Mouse (Mus musculus): ENCODE results near the gene Rnf225. TPM values are rescaled to one million over a fixed set of nuclear protein-coding genes. Genes with fewer than 3 reads are reported as not detected.
"Not testable (repeated sequence)": the region's sequence is repeated elsewhere in the genome, so short reads cannot be mapped to it uniquely, and the experiment has no call there.

Gene Rnf225
- total and polyA plus RNA-seq, 2 experiments from 2014 or later, result 1.2 to 1.9 TPM

DNA sequence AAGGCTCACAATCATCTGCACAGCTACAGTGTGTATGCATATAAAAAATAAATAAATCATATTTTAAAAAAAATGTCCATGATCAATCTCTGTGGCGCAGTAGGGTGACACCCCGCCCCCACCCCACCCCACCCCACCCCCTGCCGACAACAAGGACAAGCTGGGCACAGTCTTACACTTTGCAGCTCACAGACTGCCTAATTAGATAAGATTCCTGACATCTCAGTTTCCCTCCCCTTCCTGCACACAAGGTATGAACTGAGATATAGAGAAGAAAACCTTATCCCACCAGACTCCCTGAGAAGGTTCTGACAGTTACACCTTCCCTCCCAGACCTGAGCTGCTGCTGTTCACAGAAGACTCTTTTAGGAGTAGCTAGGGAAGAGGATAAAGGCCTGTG lies 7.6 kb downstream of the Rnf225 start:
- TF ChIP-seq CTCF (IDR thresholded peaks at IDR 0.05), result no peak
- DNase-seq (ENCODE audit: low spot score) (no peak), ATAC-seq (ENCODE audit: low FRiP score) (no peak)
- H3K27me3 ChIP-seq (ENCODE audit: insufficient read depth, low read length), result no peaks in the 10 kb centered on the region
- no peak overlapping the region for H3K9ac ChIP-seq (replicated peaks; ENCODE audit: low read length, poor library complexity, severe bottlenecking)
- no peak overlapping the region for H3K27ac ChIP-seq (ENCODE audit: low read depth, low read length)
- no peaks in the 10 kb centered on the region for H3K36me3 ChIP-seq (ENCODE audit: insufficient read depth, low read length)
- no peak overlapping the region for H3K4me3 ChIP-seq (ENCODE audit: low read depth, low read length)
- 88% methylated on average over 3 of the region's 3 CpGs for WGBS
- H3K4me1 ChIP-seq (ENCODE audit: insufficient read depth, low read length), result no peaks in the 10 kb centered on the region
- H3K9me3 ChIP-seq (ENCODE audit: low read length), result no peaks in the 10 kb centered on the region
- no peak overlapping the region for H3K4me2 ChIP-seq (ENCODE audit: low read depth, low read length, poor library complexity, severe bottlenecking)

DNA sequence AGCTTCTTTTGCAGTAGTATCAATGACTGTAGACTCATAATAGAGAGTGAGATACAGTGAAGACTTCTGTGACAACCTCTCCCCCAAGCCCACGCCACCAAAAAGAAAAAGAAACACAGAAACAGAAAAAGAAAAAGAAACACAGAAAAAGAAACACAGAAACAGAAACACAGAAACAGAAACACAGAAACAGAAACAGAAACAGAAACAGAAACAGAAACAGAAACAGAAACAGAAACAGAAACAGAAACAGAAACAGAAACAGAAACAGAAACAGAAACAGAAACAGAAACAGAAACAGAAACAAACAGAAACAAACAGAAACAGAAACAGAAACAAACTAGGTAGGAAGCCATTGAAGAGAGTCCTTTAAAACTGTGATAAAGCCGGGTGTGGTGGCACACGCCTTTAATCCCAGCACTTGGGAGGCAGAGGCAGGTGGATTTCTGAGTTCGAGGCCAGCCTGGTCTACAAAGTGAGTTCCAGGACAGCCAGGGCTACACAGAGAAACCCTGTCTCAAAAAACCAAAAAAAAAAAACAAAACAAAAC lies 10.1 kb downstream of the Rnf225 start:
- not testable (repeated sequence) for H3K9ac ChIP-seq (replicated peaks; ENCODE audit: low read length, poor library complexity, severe bottlenecking); H3K27ac ChIP-seq (ENCODE audit: low read depth, low read length); H3K4me3 ChIP-seq (ENCODE audit: low read depth, low read length); H3K36me3 ChIP-seq (ENCODE audit: insufficient read depth, low read length); DNase-seq (ENCODE audit: low spot score); H3K27me3 ChIP-seq (ENCODE audit: insufficient read depth, low read length); ATAC-seq (ENCODE audit: low FRiP score); H3K4me1 ChIP-seq (ENCODE audit: insufficient read depth, low read length); H3K9me3 ChIP-seq (ENCODE audit: low read length); H3K4me2 ChIP-seq (ENCODE audit: low read depth, low read length, poor library complexity, severe bottlenecking)
- 86% methylated on average over 4 of the region's 4 CpGs for WGBS

DNA sequence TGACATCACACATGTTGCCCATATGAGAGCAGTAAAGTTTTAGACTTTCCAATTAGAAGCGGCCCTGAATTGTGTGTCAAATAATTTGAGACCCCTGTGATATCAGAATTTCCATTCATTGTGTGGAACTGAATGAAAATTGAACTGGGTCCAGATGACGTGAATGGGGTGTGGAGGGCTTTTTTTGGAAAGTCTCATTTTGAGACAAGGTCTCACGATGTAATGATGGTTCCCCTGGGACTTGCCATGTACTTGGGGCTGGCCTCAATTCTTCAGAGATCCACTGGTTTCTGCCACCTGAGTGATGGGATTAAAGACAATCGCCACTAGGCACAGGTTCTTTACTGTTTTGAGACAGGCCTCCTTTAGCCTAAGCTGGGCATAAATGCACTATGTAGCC lies 13.4 kb downstream of the Rnf225 start:
- H3K4me3 ChIP-seq (ENCODE audit: low read depth, low read length), result no peak overlapping the region
- no peaks in the 10 kb centered on the region for H3K9me3 ChIP-seq (ENCODE audit: low read length)
- no peak for ATAC-seq (ENCODE audit: low FRiP score)
- H3K27ac ChIP-seq (ENCODE audit: low read depth, low read length), result no peak overlapping the region
- no peaks in the 10 kb centered on the region for H3K27me3 ChIP-seq (ENCODE audit: insufficient read depth, low read length)
- no peaks in the 10 kb centered on the region for H3K4me1 ChIP-seq (ENCODE audit: insufficient read depth, low read length)
- no peaks in the 10 kb centered on the region for H3K36me3 ChIP-seq (ENCODE audit: insufficient read depth, low read length)
- no peak for TF ChIP-seq CTCF (IDR thresholded peaks at IDR 0.05)
- no peak overlapping the region for H3K4me2 ChIP-seq (ENCODE audit: low read depth, low read length, poor library complexity, severe bottlenecking)
- 78% methylated on average over 4 of the region's 4 CpGs for WGBS
- no peak for DNase-seq (ENCODE audit: low spot score)
- no peak overlapping the region for H3K9ac ChIP-seq (replicated peaks; ENCODE audit: low read length, poor library complexity, severe bottlenecking)

DNA sequence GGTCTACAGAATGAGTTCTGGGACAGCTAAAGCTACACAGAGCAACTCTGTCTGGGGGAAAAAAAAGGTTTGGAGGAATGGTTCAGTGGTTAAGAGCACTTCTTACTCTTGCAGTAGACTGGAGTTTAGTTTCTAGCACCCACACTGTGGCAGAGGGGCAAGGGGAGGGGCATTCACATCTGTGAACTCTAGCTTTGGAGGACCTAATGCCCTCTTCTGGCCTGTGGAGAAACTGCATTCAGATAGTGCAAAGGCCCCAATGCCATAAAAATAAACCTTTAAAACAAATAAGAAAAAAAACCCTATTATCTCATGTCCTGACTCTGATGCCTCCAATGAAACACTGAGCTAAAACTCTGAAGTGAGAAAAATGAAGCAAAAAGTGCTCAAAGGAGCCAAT lies 16.3 kb downstream of the Rnf225 start:
- DNase-seq (ENCODE audit: low spot score) (no peak), ATAC-seq (ENCODE audit: low FRiP score) (no peak)
- Histone ChIP-seq H3K27me3 (ENCODE audit: insufficient read depth, low read length) (no peaks in the 10 kb centered on the region), H3K4me1 (ENCODE audit: insufficient read depth, low read length) (no peaks in the 10 kb centered on the region), H3K9ac (replicated peaks; ENCODE audit: low read length, poor library complexity, severe bottlenecking) (no peak overlapping the region), H3K4me3 (ENCODE audit: low read depth, low read length) (no peak overlapping the region), H3K9me3 (ENCODE audit: low read length) (no peaks in the 10 kb centered on the region), H3K27ac (ENCODE audit: low read depth, low read length) (no peak overlapping the region), H3K36me3 (ENCODE audit: insufficient read depth, low read length) (no peaks in the 10 kb centered on the region), H3K4me2 (ENCODE audit: low read depth, low read length, poor library complexity, severe bottlenecking) (no peak overlapping the region)
- peak; percentile 37; the same call in 1 of the 2 replicates for TF ChIP-seq CTCF (IDR thresholded peaks at IDR 0.05)

DNA sequence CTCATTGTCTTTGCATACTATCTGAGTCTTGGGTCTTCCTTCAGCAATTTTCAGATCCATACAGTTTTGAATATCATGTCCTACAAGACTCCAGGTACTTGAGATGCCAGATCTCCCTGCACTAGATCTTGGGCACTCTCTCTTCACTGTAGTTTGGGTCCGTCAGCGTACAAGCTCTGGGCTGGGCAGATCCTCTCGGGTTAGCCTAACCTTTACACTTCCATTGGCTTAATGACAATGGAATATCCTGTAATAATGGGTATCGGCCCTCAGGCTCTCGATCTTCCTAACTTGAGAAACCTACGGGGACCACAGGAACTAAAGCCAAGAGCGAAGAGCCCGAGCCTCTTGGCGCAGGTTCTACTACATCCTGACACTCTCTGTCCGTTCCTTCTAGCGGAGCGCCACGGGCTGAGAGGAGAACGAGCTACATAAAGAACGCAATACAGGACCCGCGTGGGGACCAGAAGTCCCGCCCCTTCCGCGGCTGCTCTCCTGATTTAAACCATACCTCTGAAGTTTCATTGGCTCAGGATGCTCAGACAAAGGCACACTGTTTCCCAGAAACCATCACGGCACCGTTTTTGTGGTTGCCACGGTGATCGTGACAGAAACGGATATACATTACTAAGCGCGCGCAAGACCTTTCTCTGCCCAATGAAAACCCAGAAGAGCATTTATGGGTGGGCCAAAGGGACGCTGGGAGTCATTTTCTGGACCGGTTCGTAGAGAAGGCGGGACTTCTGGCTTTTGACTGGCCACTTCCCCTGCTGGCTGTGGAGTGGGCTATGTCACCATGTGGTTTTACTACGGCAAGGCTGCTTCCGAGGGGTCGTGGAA lies 22.0 kb downstream of the Rnf225 start:
- 6% methylated on average over 35 of the region's 35 CpGs for WGBS
- Histone ChIP-seq H3K4me2 (ENCODE audit: low read depth, low read length, poor library complexity, severe bottlenecking) (peak overlapping the region; percentile 83), H3K4me1 (ENCODE audit: insufficient read depth, low read length) (peaks cover 3% of the 10 kb centered on the region; the same call in 1 of the 2 replicates), H3K9me3 (ENCODE audit: low read length) (no peaks in the 10 kb centered on the region), H3K27me3 (ENCODE audit: insufficient read depth, low read length) (no peaks in the 10 kb centered on the region), H3K36me3 (ENCODE audit: insufficient read depth, low read length) (no peaks in the 10 kb centered on the region), H3K9ac (replicated peaks; ENCODE audit: low read length, poor library complexity, severe bottlenecking) (peak overlapping the region; percentile 74), H3K4me3 (ENCODE audit: low read depth, low read length) (peak overlapping the region; percentile 44), H3K27ac (ENCODE audit: low read depth, low read length) (peak overlapping the region; percentile 87)
- peak; percentile 24; the same call in 1 of the 2 replicates for TF ChIP-seq CTCF (IDR thresholded peaks at IDR 0.05)
- peak; percentile 95 for ATAC-seq (ENCODE audit: low FRiP score)
- peak; percentile 99 for DNase-seq (ENCODE audit: low spot score)

DNA sequence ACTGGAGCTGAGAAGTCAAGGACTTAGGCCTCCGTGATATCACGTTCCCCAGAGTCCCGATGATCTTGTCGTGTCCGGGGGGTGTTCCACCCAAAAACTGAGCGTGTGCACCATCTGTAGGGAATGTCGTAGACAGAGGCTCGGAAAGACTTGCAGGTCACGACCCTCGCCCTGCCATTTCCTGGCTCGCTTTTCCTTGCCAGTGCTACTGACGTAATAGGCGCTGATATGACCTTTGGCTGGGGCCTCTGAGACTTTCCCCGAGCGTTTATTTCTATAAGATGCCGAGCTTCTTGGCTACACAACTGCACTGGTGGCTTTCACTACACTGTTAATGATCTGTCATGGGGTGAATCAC lies 22.6 kb downstream of the Rnf225 start:
- Histone ChIP-seq H3K4me3 (ENCODE audit: low read depth, low read length) (peak overlapping the region; percentile 44), H3K9ac (replicated peaks; ENCODE audit: low read length, poor library complexity, severe bottlenecking) (peak overlapping the region; percentile 65), H3K4me1 (ENCODE audit: insufficient read depth, low read length) (peaks cover 3% of the 10 kb centered on the region; the same call in 1 of the 2 replicates), H3K27me3 (ENCODE audit: insufficient read depth, low read length) (no peaks in the 10 kb centered on the region), H3K4me2 (ENCODE audit: low read depth, low read length, poor library complexity, severe bottlenecking) (peak overlapping the region; percentile 83), H3K9me3 (ENCODE audit: low read length) (no peaks in the 10 kb centered on the region), H3K27ac (ENCODE audit: low read depth, low read length) (peak overlapping the region; percentile 87), H3K36me3 (ENCODE audit: insufficient read depth, low read length) (no peaks in the 10 kb centered on the region)
- ATAC-seq (ENCODE audit: low FRiP score) (peak; percentile 44), DNase-seq (ENCODE audit: low spot score) (no peak)
- WGBS, result 10% methylated on average over 16 of the region's 16 CpGs
- no peak for TF ChIP-seq CTCF (IDR thresholded peaks at IDR 0.05)
